Mouse (Mus musculus) adrenal gland, postnatal 25 days (tissue): ENCODE data around the gene Ppp1r17. TPM values are rescaled to one million over a fixed set of nuclear protein-coding genes. Genes with fewer than 3 reads are reported as not detected.

ENCODE experiments used
- total RNA-seq: library from RNA; stranded (reverse); gene quantifications from 2 replicates; pipeline ENCODE4 v1.2.3, GENCODE M21; 2021

The Ppp1r17 gene
- total RNA-seq, 1 experiment from 2014 or later = 5.0 TPM

Other genes with a start within 250 kb of the Ppp1r17 start
- 0.21 and 0.76 TPM in 2 replicates for gene Itprid1, start 180.6 kb upstream of the Ppp1r17 start, total RNA-seq